Mouse (Mus musculus) ovary, adult 18-20 months (tissue): ENCODE results near the gene Slc35a5.
A peak's percentile ranks its signal among the peaks of the same experiment; 100 is the strongest.

ENCODE experiments used
- DNase-seq: peaks from one replicate; pipeline ENCODE4 v3.0.0; 2022; ENCODE audit warnings: low spot score, mixed read lengths

The Slc35a5 gene

DNA sequence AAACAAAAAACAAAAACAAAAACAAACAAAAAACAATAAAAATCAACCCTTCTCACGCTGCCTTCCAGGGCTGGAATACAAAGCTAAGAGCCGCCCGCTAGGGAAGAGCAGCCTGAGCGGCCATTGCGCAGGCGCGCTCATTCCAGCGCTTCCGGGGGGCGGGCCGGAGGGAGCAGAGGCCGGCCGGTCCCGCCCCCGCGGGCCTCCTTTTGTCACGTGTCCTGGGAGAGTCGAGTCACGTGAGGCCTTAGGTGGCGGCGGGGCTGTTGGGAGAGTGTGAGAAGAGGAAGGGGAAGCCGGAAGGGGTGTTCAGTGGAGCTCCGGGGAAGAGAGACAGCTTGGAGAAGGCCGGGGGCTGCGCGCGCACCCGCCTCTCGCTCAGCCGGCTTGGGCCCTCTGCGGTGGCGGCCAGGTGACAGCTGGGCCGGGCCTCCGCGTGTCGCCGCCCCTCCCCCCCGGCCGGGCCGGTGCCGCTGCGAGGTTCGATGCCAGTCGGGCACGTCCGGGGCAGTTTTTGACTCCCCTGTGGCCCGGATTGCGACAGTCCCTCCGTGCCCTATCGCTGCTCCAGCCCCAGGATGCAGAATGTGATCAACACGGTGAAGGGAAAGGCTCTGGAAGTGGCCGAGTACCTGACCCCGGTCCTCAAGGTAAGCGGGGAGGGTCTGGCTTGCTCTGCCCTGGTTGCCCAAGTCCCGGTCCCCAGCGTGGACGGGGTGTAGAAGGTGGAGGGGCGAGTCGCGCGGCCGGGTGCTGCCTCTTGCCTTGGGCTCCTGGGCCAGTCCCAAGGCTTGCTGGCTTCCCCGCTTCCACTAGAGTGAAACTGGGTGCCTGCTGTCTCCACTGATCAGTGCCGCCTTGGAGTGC is at the start of gene Slc35a5, which contains the start of gene Atg3:
Slc35a5 (minus strand) TSS at position 185 of the 867 bp plus-strand sequence.
Atg3 (plus strand) TSS at position 264 of the 867 bp plus-strand sequence.
- peak; percentile 96 for DNase-seq

DNA sequence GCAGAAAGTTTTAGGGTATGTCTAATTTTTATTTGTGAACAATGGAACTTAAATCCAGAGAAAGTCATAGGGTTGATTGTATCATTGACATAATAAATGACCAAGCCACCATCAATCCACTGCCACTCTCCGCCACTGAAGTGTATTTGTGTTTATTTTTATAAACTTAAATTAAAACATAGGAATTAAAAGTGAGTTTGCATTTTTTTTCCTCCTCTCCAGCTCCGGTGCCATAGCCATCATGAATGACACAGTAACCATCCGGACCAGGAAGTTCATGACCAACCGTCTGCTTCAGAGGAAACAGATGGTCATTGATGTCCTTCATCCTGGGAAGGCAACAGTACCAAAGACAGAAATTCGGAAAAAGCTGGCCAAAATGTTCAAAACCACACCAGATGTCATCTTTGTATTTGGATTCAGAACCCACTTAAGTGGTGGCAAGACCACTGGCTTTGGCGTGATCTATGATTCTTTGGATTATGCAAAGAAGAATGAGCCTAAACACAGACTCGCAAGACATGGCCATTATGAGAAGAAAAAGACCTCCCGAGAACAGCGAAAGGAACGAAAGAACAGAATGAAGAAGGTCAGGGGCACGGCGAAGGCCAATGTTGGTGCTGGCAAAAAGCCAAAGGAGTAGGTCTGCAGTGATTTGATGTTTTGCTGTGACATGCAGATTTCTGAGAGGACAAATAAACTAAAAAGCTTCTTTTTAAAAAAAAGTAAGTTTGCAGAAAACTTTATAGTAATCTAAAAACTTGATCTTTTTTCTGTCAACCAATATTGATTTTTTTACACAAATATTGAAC is 46.6 kb upstream of the Slc35a5 start:
- peak; percentile 6 for DNase-seq

DNA sequence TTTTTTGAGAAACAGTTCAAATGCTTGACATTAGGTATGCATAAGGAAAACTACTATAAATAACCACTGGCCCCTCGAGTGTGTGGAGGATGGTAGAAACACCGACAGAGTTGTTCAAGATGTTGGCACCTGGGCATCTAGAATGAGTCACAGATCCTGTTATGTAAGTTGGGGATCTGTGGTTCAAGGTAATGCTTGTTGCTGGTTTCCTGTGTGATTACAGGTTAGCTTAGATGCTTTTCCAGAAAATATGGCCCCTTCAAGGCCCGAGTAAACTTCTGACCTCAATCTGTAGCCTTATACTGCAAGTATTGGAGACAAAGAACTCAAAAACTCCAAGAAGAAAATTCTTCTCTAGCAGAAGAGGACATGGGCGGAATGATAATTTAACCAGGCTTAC is 45.9 kb upstream of the Slc35a5 start:
- DNase-seq: no peak

DNA sequence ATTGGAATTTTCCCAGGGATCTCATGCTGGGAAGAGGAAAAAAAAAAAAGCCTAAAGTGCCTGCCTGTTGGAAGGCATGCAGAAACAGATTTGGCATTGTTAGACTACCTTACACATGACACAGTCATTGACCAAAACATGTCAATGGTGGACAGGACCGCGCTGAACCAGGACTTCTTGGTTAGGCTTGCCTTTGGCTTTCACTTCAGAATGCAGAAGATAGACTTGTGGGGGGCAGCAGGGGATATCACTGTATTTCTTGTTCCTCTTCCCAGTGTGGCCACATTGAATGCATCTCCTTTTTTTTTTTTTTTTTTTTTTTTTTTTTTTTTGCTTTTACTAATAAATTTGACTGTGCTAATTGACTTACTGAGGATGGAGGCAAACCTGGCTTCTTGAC is 42.9 kb upstream of the Slc35a5 start:
- no peak for DNase-seq

- peak; percentile 5 for DNase-seq
Measured at GRCm38 (mm10) chr16:45196816-45197215, 38.3 kb upstream of the Slc35a5 start.

- peak; percentile 13 for DNase-seq
Measured at GRCm38 (mm10) chr16:45192613-45193012, 34.1 kb upstream of the Slc35a5 start.

DNA sequence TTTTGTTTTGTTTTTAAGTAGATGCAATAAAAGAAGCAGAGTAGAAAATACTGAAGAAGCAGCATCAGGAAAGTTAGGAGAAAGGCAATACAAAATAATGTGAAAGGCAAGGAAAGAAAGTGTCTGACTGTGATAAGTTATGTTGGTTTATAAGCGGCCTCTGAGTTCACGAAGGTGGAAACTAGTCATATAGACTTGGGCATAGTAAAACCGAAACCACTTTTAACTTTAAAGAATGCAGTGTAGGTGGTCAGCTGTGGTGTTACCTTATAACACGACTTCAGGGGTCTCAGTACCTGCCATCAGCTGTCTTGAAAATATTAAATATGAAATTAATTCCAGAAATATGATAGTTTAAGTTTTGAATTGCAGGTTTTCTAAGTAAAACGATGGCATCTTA is 23.3 kb upstream of the Slc35a5 start:
- no peak for DNase-seq

DNA sequence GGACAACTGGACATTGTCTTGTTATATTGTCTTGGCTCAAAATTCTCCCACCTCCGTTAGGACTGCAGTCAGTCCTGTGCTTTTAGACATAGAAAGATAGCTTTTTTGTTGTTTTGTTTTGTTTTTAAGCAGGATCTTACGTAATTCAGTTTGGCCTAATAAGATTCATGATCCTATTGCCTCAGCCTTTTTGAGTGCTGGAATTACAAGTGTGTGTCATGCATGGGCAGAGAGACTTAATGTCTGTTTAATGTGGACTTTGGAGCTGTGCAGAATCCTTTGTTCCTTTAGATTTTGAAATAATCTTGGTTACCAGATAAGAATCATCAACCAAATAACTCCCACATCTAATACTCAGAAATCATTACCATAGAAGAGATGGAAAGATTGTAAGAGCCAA is 20.0 kb upstream of the Slc35a5 start:
- DNase-seq: no peak

GRCm38 (mm10) chr16:45159389-45159716 is 847 bp upstream of the Slc35a5 start:
- DNase-seq: no peak

DNA sequence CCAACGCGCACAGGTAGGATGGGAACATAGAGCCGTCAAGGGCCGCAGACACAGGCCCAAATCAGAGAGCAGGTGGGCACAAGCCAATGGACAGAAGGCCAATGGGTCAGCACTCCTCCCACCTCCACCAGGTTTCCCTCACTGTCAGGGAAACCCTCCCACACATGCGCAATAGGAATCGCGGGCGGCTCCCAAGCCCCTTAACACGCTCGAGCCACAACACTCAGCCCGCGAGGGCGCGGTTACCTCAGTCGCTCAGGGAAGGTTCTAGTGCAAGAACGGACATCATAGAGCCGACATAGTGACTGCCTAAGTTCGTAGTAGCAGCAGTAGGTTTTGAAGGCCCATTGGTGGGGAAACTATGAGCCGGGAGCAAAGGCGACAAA is 377 bp downstream of the Slc35a5 start:
- DNase-seq: peak; percentile 65

GRCm38 (mm10) chr16:45154741-45155250 is 3.7 kb downstream of the Slc35a5 start:
- DNase-seq: no peak

GRCm38 (mm10) chr16:45148488-45149082 is 9.9 kb downstream of the Slc35a5 start:
- no peak for DNase-seq

GRCm38 (mm10) chr16:45145119-45145518 is 13.4 kb downstream of the Slc35a5 start:
- DNase-seq: no peak

DNA sequence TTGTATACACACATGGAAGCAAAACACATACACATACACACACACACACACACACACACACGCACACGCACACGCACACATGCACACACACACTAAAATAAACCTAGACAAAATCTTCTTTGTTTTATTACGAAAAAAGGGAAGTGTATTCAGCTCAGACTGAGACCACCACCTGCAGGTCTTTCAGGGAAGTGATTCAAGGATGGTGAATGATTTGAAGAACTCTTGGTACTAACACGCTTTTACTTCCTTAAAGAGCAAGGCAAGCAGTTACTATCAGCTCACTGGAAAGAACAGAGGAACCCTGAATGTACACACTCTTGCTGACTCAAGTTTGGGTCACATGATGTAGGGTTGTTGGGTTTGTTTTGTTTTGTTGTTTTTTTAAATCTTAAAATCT is 15.9 kb downstream of the Slc35a5 start:
- DNase-seq: no peak

DNA sequence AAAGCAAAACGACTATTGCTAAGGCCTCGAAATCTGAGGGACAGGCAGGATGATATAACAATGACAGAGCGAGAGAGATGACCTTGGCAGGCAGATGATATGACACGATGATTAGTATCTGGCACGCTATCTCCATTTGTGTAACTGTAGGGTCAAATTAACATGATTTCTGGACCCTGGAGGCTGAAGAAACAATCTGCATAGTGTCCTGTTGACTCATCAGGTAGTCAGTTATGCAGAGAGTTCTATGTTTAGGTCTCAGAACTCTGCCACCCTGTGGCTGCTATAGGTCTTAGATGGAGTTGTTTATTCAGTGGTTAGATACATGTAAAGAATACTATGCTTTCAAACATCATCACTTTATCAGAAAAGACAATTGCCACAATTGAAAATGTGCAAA is 16.8 kb downstream of the Slc35a5 start:
- no peak for DNase-seq

GRCm38 (mm10) chr16:45127936-45128710 is 30.4 kb downstream of the Slc35a5 start:
- DNase-seq: no peak

- no peak for DNase-seq
Measured at GRCm38 (mm10) chr16:45124230-45125203, 34.0 kb downstream of the Slc35a5 start.

- no peak for DNase-seq
Measured at GRCm38 (mm10) chr16:45122571-45122970, 35.9 kb downstream of the Slc35a5 start.

DNA sequence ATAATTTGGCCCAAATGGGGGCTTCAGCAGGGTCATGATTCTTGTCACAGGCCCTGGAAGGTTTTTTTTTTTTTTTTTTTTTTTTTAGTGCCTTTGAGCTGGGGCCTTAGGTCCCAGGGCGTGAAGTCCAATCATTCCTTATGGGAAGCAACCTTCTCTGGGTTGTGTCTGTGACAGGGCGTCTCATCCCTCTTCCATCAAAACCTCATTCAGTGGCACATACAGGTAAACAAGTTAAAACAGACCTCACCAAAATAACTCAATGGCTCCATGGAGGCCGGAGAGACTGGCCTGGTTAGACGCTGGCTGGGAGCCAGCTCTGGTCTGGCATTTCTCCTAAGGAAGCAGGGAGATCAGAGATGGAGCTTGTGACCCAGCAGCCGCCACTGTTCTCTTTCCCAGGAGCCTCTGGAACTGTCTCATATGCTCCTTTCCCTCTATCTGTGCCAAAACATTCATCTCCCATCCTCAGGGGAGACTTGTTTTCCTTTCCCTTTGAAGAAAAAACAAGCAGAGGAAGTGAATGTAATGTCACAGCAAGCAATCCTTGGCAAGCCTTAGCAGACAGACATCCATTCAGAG is 37.6 kb downstream of the Slc35a5 start:
- peak; percentile 40 for DNase-seq

- DNase-seq: no peak
Measured at GRCm38 (mm10) chr16:45118760-45119159, 39.7 kb downstream of the Slc35a5 start.
